Mouse (Mus musculus) C2C12 (cell line): ENCODE measurements around the gene Nrxn3. TPM values are rescaled to one million over a fixed set of nuclear protein-coding genes. Genes with fewer than 3 reads are reported as not detected.

ENCODE experiments used
- H3K27me3 ChIP-seq: one replicate; pipeline ENCODE4 v1.6.1; 2011; ENCODE audit not compliant: control insufficient read depth, insufficient read depth, insufficient read length
- H3K36me3 ChIP-seq: one replicate; pipeline ENCODE4 v1.6.1; 2011; ENCODE audit not compliant: control insufficient read depth, insufficient read depth
- H3K4me3 ChIP-seq: one replicate; pipeline ENCODE4 v1.5.1; 2011; ENCODE audit warnings: mild to moderate bottlenecking, control low read depth; ENCODE audit not compliant: poor library complexity, insufficient read depth, severe bottlenecking
- H3K79me2 ChIP-seq: one replicate; pipeline ENCODE4 v1.6.1; 2011; ENCODE audit not compliant: control insufficient read depth, insufficient read depth
- H3K79me3 ChIP-seq: one replicate; pipeline ENCODE4 v1.6.1; 2011; ENCODE audit warnings: low read depth, control low read depth
- H3ac ChIP-seq: one replicate; pipeline ENCODE3; 2011; ENCODE audit warnings: low read depth; ENCODE audit not compliant: control insufficient read depth, insufficient read length
- CEBPB ChIP-seq: IDR thresholded peaks from one replicate; pipeline ENCODE4 v1.6.1; 2011; ENCODE audit warnings: low read depth, mild to moderate bottlenecking, control low read depth, moderate library complexity
- CTCF ChIP-seq: IDR thresholded peaks from one replicate; pipeline ENCODE4 v1.5.1; 2011; ENCODE audit not compliant: control insufficient read depth, insufficient read depth, insufficient read length
- FOSL1 ChIP-seq: IDR thresholded peaks from one replicate; pipeline ENCODE4 v1.8.0; 2011; ENCODE audit warnings: mild to moderate bottlenecking, low read length; ENCODE audit not compliant: poor library complexity, insufficient read depth, severe bottlenecking
- MAX ChIP-seq: IDR thresholded peaks from one replicate; pipeline ENCODE4 v1.6.1; 2011; ENCODE audit warnings: mild to moderate bottlenecking, control low read depth
- MYOD1 ChIP-seq: IDR thresholded peaks from one replicate; pipeline ENCODE4 v1.6.1; 2011; ENCODE audit warnings: low read depth; ENCODE audit not compliant: control insufficient read depth, insufficient read length
- MYOG ChIP-seq: IDR thresholded peaks from one replicate; pipeline ENCODE4 v1.6.1; 2011; ENCODE audit not compliant: control insufficient read depth, insufficient read length; ENCODE audit errors: extremely low read depth
- USF1 ChIP-seq: IDR thresholded peaks from one replicate; pipeline ENCODE4 v1.6.1; 2011; ENCODE audit warnings: low read depth, mild to moderate bottlenecking, control low read depth, moderate library complexity
- polyA plus RNA-seq: library from polyadenylated mRNA; unstranded; fragments of >200 nt; fragmentation: generic; extraction: Trizol; gene quantifications from one replicate; pipeline ENCODE4 v1.2.1, GENCODE M21; 2012; ENCODE audit warnings: missing spikeins

The Nrxn3 gene
- polyA plus RNA-seq, 1 experiment: 0.01 TPM

DNA sequence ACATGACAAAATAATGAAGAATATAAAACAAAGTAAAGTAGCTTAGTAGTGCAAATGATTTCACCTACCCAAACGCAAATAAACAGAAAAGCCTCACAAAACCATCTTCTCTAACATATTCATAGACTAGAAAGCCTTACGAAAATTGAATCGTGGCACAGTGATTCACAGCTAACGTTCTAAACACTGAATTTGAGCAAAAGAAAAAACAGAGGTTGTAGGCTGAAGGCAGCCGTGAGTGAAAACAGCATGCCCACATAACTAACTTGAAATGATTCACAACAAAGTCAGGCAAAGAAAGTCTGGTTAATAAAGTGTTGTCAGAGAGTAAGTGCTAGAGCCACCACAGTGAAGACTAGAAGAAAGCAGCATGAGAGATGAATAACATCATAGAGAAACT, 610.8 kb downstream of the Nrxn3 start:
- no peak overlapping the region for H3ac ChIP-seq
- TF ChIP-seq MYOG: no peak
- TF ChIP-seq CEBPB: no peak
- TF ChIP-seq USF1: no peak
- no peak for TF ChIP-seq CTCF
- TF ChIP-seq MYOD1: no peak
- no peak for TF ChIP-seq MAX
- TF ChIP-seq FOSL1: no peak
- no peaks in the 10 kb centered on the region for H3K79me2 ChIP-seq
- no peaks in the 10 kb centered on the region for H3K36me3 ChIP-seq
- no peaks in the 10 kb centered on the region for H3K27me3 ChIP-seq
- no peak overlapping the region for H3K4me3 ChIP-seq
- no peaks in the 10 kb centered on the region for H3K79me3 ChIP-seq

DNA sequence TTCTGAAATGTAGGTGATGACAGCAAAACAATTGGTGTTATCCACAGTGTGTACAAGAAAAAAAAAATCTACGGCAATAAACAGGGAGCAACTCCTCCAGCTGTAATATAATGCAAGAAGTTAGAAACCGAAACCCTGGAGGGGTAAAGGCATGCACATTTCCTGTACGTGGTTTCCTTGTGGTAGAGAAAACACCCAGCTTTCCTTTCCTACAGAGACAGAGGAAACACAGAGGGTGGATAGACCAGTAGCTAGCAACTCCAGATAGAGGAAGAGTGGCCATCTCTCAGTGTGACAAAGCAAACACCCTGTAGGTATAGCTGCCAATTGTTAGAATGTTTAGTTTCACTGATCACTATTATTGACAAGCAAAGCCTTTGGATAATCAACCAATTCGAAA, 642.2 kb downstream of the Nrxn3 start:
- TF ChIP-seq USF1 (no peak), CTCF (no peak), FOSL1 (no peak), CEBPB (no peak), MYOG (no peak)
- H3K36me3 ChIP-seq: no peaks in the 10 kb centered on the region

DNA sequence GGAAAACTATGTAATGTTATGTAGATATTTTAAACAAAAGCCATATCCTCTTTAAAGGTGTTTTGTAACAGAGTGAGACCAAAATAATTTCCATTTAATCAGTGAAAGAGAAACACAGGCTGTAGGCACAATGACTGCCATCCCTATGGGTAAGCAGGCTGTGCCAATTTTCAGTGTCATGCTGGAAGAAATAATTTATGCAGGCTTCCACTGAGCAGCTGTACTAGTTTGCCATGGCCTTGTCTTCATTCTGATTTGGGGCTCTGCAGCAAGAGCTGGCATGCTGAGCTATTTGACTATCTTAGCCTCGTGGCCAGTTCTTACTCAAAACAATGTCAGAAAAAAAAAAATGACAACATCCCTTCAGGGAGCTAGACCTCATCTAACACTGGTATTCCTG, 647.3 kb downstream of the Nrxn3 start:
- Histone ChIP-seq H3ac (no peak overlapping the region), H3K27me3 (no peaks in the 10 kb centered on the region), H3K36me3 (no peaks in the 10 kb centered on the region), H3K79me3 (no peaks in the 10 kb centered on the region), H3K4me3 (no peak overlapping the region), H3K79me2 (no peaks in the 10 kb centered on the region)
- TF ChIP-seq MYOG (no peak), MAX (no peak), CTCF (no peak), USF1 (no peak), CEBPB (no peak), FOSL1 (no peak), MYOD1 (no peak)

More for the DNA sequence above, 642.2 kb downstream of the Nrxn3 start:
- Histone ChIP-seq H3ac (no peak overlapping the region), H3K27me3 (no peaks in the 10 kb centered on the region), H3K4me3 (no peak overlapping the region), H3K79me2 (no peaks in the 10 kb centered on the region), H3K79me3 (no peaks in the 10 kb centered on the region)

DNA sequence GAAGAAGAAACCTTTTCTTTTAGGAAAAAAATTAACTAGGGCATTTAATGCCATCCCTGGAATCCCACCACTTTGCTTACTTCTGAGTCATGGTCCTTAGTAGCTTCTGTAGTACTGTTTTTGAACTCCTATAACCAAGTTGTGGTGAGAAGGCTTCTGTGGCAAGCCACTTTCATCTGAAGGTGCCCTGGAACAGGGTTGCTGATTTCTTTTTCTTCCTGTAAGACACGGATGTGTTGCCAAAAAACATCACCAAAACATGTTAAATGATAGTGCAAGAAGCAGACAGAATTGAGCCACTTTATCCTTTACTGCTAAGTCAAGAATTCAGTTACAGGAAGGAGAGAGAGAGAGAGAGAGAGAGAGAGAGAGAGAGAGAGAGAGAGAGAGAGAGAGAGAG, 653.9 kb downstream of the Nrxn3 start:
- Histone ChIP-seq H3ac (no peak overlapping the region), H3K36me3 (no peaks in the 10 kb centered on the region), H3K79me3 (no peaks in the 10 kb centered on the region), H3K27me3 (no peaks in the 10 kb centered on the region), H3K4me3 (no peak overlapping the region), H3K79me2 (no peaks in the 10 kb centered on the region)
- TF ChIP-seq MYOG (no peak), FOSL1 (no peak), CEBPB (no peak), USF1 (no peak), MYOD1 (no peak), MAX (no peak), CTCF (no peak)

DNA sequence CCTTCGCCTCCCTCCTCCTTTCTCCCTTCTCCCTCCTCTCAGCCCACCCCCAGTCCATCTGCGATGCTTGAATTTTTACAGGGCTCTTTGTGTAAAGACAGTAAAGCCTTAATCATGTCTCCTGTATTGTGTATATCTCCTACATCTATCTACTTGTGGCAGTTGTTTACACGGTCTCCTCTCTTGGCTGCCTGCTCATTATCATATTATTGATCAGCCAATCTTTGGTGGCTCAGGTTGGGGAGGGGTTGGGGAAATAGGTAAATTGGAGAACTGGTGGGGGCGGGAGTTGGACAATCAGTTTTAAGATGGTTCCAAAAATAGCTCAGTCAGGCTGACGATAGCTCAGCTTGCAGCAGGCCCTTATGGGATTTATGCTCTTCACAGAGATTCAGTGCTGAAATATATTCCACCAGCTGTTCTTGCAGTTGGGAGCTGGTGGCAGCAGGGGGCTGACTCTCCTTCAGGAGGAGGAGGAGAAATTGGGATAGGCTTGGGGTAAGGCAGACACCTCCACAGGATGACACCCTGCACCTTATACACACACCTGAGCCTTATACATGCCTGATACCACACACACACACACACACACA, 654.5 kb downstream of the Nrxn3 start:
- H3K27me3 ChIP-seq: no peaks in the 10 kb centered on the region
- no peaks in the 10 kb centered on the region for H3K79me2 ChIP-seq
- TF ChIP-seq CEBPB (no peak), MYOD1 (no peak), FOSL1 (no peak), MYOG (no peak), USF1 (no peak), MAX (no peak)
- H3K79me3 ChIP-seq: no peaks in the 10 kb centered on the region
- no peaks in the 10 kb centered on the region for H3K36me3 ChIP-seq
- no peak overlapping the region for H3ac ChIP-seq
- no peak overlapping the region for H3K4me3 ChIP-seq

DNA sequence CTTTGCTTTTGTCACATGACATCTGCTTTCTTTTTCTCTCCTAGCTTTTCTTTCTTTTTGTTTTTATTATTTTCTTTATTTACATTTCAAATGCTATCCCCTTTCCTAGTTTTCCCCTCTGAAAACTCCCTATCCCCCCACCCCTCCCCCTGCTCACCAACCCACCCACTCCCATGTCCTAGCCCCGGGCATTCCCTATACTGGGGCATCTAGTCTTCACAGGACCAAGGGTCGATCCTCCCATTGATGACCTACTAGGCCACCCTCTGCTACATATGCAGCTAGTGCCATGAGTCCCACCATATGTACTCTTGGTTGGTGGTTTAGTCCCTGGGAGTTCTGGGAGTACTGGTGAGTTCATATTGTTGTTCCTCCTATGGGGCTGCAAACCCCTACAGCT, 655.0 kb downstream of the Nrxn3 start:
- TF ChIP-seq MYOG (no peak), MYOD1 (no peak), FOSL1 (no peak), CTCF (no peak), MAX (no peak)
- H3K79me2 ChIP-seq: no peaks in the 10 kb centered on the region

More for the DNA sequence above, 655.0 kb downstream of the Nrxn3 start:
- Histone ChIP-seq H3K36me3 (no peaks in the 10 kb centered on the region), H3ac (no peak overlapping the region), H3K79me3 (no peaks in the 10 kb centered on the region), H3K4me3 (no peak overlapping the region), H3K27me3 (no peaks in the 10 kb centered on the region)
